Mouse (Mus musculus) liver, embryonic 14.5 days (tissue): ENCODE results near the gene Uimc1.

Experiments used
- CTCF ChIP-seq: IDR thresholded peaks from 2 replicates; pipeline ENCODE4 v1.5.1; 2016; ENCODE audit warnings: antibody characterized with exemption, low read depth, control low read depth
- EP300 ChIP-seq: IDR thresholded peaks from 2 replicates; pipeline ENCODE4 v1.6.1; 2016; ENCODE audit warnings: antibody characterized with exemption, low read depth

DNA sequence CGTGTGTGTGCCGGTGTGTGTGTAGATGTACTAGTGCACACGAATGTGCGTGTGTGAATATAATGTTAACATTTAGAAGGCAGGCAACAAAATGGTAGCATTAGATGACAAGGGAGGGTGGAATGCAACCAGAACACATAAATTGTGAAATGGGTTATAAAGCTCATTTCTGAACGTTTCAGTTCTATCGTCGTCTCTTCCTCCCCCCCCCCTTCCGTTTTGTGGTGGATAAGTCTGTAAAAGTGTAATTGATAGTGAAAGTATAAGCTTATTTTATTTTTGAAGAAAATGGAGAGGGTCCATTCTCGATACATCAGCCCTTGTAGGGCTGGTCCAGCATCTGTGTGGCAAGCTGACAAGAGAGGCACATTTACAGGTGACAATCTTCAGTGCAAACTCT lies 81.4 kb downstream of the Uimc1 start:
- no peak for TF ChIP-seq CTCF
- TF ChIP-seq EP300, result no peak
